Mouse (Mus musculus): ENCODE results near the gene Prr15l. TPM values are rescaled to one million over a fixed set of nuclear protein-coding genes. Genes with fewer than 3 reads are reported as not detected.

Prr15l gene
- polyA plus RNA-seq, 1 experiment from 2014 or later: 55.8 TPM

- Histone ChIP-seq H3K4me2 (replicated peaks; ENCODE audit: low read depth, low read length) (peak overlapping the region; percentile 58), H3K4me3 (ENCODE audit: low read length) (peak overlapping the region; percentile 86), H3K9me3 (ENCODE audit: low read length) (no peaks in the 10 kb centered on the region), H3K4me1 (ENCODE audit: insufficient read depth, low read length) (peaks cover 8% of the 10 kb centered on the region), H3K36me3 (ENCODE audit: insufficient read depth, low read length) (0 out of 2 replicates have a peak, but pooled peaks cover 3% of the 10 kb centered on the region), H3K27ac (ENCODE audit: low read length) (no peak overlapping the region), H3K9ac (replicated peaks; ENCODE audit: low read length) (peak overlapping the region; percentile 66), H3K27me3 (ENCODE audit: insufficient read depth, low read length) (no peaks in the 10 kb centered on the region)
- ATAC-seq (ENCODE audit: low FRiP score, low TSS enrichment): peak; percentile 8
- 29% methylated on average over 12 of the region's 13 CpGs for WGBS
These were observed 11.0 kb upstream of the Prr15l start for GRCm38 (mm10) chr11:96916885-96917396.

DNA sequence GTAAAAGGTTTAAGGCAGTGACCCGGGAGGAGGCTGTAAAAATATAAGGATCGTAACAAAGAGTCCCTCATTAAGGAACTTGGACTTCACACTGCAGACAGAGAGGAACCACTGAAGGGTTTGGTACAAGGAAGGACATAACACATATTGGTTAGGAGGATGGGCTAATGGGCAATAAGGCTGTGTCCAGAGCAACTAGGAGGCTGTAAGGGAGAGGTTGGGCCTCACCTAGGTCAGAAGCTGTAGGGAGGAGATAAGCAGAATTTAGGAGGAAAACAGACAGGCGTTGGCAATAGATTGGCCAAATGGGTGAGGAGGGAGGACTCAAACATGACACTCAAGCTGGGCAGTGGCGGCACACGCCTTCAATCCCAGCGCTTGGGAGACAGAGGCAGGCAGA is 10.5 kb upstream of the Prr15l start:
- no peak for ATAC-seq (ENCODE audit: low FRiP score, low TSS enrichment)
- 0 out of 2 replicates have a peak overlapping the region, but pooled peaks have one; percentile 58 for H3K4me2 ChIP-seq (replicated peaks; ENCODE audit: low read depth, low read length)
- no peaks in the 10 kb centered on the region for H3K27me3 ChIP-seq (ENCODE audit: insufficient read depth, low read length)
- 82% methylated on average over 6 of the region's 6 CpGs for WGBS
- H3K9ac ChIP-seq (replicated peaks; ENCODE audit: low read length): no peak overlapping the region
- peaks cover 8% of the 10 kb centered on the region for H3K4me1 ChIP-seq (ENCODE audit: insufficient read depth, low read length)
- no peaks in the 10 kb centered on the region for H3K36me3 ChIP-seq (ENCODE audit: insufficient read depth, low read length)
- no peak overlapping the region for H3K4me3 ChIP-seq (ENCODE audit: low read length)
- H3K9me3 ChIP-seq (ENCODE audit: low read length): no peaks in the 10 kb centered on the region
- no peak overlapping the region for H3K27ac ChIP-seq (ENCODE audit: low read length)

GRCm38 (mm10) chr11:96919003-96919402 is 8.9 kb upstream of the Prr15l start:
- Histone ChIP-seq H3K4me2 (replicated peaks; ENCODE audit: low read depth, low read length) (no peak overlapping the region), H3K4me3 (ENCODE audit: low read length) (no peak overlapping the region), H3K27me3 (ENCODE audit: insufficient read depth, low read length) (no peaks in the 10 kb centered on the region), H3K36me3 (ENCODE audit: insufficient read depth, low read length) (no peaks in the 10 kb centered on the region), H3K9me3 (ENCODE audit: low read length) (no peaks in the 10 kb centered on the region), H3K27ac (ENCODE audit: low read length) (no peak overlapping the region), H3K9ac (replicated peaks; ENCODE audit: low read length) (0 out of 2 replicates have a peak overlapping the region, but pooled peaks have one; percentile 9), H3K4me1 (ENCODE audit: insufficient read depth, low read length) (peaks cover 8% of the 10 kb centered on the region)
- 49% methylated on average over 6 of the region's 6 CpGs for WGBS
- no peak for ATAC-seq (ENCODE audit: low FRiP score, low TSS enrichment)

GRCm38 (mm10) chr11:96924861-96925260 is 3.0 kb upstream of the Prr15l start:
- Histone ChIP-seq H3K4me1 (ENCODE audit: insufficient read depth, low read length) (peaks cover 6% of the 10 kb centered on the region; the same call in 1 of the 2 replicates), H3K4me3 (ENCODE audit: low read length) (no peak overlapping the region), H3K4me2 (replicated peaks; ENCODE audit: low read depth, low read length) (no peak overlapping the region), H3K9me3 (ENCODE audit: low read length) (no peaks in the 10 kb centered on the region), H3K9ac (replicated peaks; ENCODE audit: low read length) (no peak overlapping the region), H3K36me3 (ENCODE audit: insufficient read depth, low read length) (no peaks in the 10 kb centered on the region), H3K27me3 (ENCODE audit: insufficient read depth, low read length) (no peaks in the 10 kb centered on the region), H3K27ac (ENCODE audit: low read length) (no peak overlapping the region)
- WGBS: 79% methylated on average over 11 of the region's 11 CpGs
- ATAC-seq (ENCODE audit: low FRiP score, low TSS enrichment): no peak

DNA sequence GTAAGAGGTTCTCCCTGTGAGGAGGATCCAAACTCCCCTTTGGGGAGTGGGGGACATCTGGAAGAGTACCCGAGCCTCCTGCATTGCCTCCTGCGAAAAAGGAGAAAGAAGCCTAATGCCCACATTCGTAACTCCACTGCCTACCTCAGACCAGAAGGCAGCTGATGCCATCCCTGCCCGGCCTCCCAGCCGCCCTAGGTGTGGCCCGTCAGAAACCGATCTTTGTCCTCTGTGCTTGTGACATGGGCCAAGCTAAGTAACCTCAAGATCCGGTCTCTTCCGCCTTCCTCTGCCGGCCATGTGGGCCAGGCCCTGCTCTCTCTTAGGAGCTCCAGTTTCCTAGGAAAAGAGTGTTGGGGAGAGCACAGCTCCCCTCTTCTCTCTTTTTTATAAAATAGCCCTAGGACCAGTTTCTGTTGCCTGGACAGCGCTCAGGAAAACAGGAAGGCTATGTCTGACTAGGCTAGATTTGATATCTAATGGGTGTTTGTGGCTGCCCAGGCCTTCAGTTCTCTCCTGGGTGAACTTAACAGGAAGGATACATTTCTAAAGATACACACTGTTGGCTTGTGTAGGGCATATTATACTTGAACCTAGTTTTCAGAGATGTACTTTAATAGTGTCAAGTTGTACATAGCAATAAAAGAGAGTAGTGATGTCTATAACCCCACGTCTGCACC is 2.3 kb upstream of the Prr15l start:
- Histone ChIP-seq H3K4me1 (ENCODE audit: insufficient read depth, low read length) (peaks cover 7% of the 10 kb centered on the region; the same call in 1 of the 2 replicates), H3K9me3 (ENCODE audit: low read length) (no peaks in the 10 kb centered on the region), H3K27me3 (ENCODE audit: insufficient read depth, low read length) (no peaks in the 10 kb centered on the region), H3K4me3 (ENCODE audit: low read length) (no peak overlapping the region), H3K36me3 (ENCODE audit: insufficient read depth, low read length) (no peaks in the 10 kb centered on the region), H3K9ac (replicated peaks; ENCODE audit: low read length) (no peak overlapping the region), H3K4me2 (replicated peaks; ENCODE audit: low read depth, low read length) (no peak overlapping the region), H3K27ac (ENCODE audit: low read length) (no peak overlapping the region)
- 85% methylated on average over 12 of the region's 12 CpGs for WGBS
- no peak for ATAC-seq (ENCODE audit: low FRiP score, low TSS enrichment)

DNA sequence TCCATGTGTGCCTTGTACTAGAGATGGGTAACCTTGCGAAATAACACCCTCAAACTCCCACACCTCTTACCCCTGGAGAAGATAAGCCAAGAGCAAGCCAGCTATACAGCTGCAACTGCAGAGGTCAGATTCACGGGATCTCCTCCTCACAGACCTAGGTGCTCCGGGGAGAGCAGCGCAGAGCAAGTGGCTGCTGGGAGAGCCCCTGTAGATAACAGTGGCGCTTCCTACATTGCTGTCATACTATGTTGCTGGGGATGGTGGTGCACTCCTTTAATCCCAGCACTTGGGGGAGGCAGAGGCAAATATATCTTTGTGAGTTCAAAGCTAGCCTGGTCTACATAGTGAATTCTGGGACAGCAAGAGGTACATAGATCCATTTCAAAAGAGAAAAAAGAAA is 1.3 kb upstream of the Prr15l start:
- Histone ChIP-seq H3K4me2 (replicated peaks; ENCODE audit: low read depth, low read length) (no peak overlapping the region), H3K27me3 (ENCODE audit: insufficient read depth, low read length) (no peaks in the 10 kb centered on the region), H3K27ac (ENCODE audit: low read length) (no peak overlapping the region), H3K4me1 (ENCODE audit: insufficient read depth, low read length) (peaks cover 9% of the 10 kb centered on the region), H3K9ac (replicated peaks; ENCODE audit: low read length) (no peak overlapping the region), H3K4me3 (ENCODE audit: low read length) (no peak overlapping the region), H3K9me3 (ENCODE audit: low read length) (no peaks in the 10 kb centered on the region), H3K36me3 (ENCODE audit: insufficient read depth, low read length) (no peaks in the 10 kb centered on the region)
- 88% methylated on average over 5 of the region's 5 CpGs for WGBS
- ATAC-seq (ENCODE audit: low FRiP score, low TSS enrichment): no peak

DNA sequence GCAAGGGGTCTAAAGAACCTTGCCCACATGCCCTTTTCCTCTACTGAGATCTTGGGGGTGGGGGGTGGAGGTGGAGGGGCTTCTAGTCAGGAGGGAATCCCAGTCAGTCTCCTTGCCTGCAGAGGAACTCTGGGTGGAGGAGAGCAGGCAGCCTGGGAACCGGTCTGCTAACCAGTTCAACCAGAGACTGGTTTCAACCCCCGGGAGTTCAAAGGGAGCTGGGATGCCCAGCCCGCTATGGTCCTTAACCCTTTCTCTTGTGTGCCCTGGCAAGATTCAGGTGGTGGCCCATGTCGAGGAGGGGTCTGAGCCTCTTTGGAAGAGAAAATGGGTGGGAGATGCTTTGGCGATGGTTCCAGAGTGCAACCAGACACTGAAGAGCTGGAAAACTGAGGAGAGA is 787 bp downstream of the Prr15l start:
- H3K4me2 ChIP-seq (replicated peaks; ENCODE audit: low read depth, low read length): peak overlapping the region; percentile 52

GRCm38 (mm10) chr11:96929096-96929765 is 1.3 kb downstream of the Prr15l start:
- H3K4me3 ChIP-seq (ENCODE audit: low read length): peak overlapping the region; percentile 50
- H3K9me3 ChIP-seq (ENCODE audit: low read length): no peaks in the 10 kb centered on the region
- WGBS: 10% methylated on average over 13 of the region's 13 CpGs
- no peaks in the 10 kb centered on the region for H3K27me3 ChIP-seq (ENCODE audit: insufficient read depth, low read length)
- peak overlapping the region; percentile 99 for H3K27ac ChIP-seq (ENCODE audit: low read length)
- H3K4me1 ChIP-seq (ENCODE audit: insufficient read depth, low read length): peaks cover 17% of the 10 kb centered on the region
- H3K36me3 ChIP-seq (ENCODE audit: insufficient read depth, low read length): no peaks in the 10 kb centered on the region
- H3K4me2 ChIP-seq (replicated peaks; ENCODE audit: low read depth, low read length): peak overlapping the region; percentile 52
- H3K9ac ChIP-seq (replicated peaks; ENCODE audit: low read length): peak overlapping the region; percentile 72
- peak; percentile 89 for ATAC-seq (ENCODE audit: low FRiP score, low TSS enrichment)

More for the DNA sequence above, 787 bp downstream of the Prr15l start:
- peak; percentile 78 for ATAC-seq (ENCODE audit: low FRiP score, low TSS enrichment)
- Histone ChIP-seq H3K4me1 (ENCODE audit: insufficient read depth, low read length) (peaks cover 17% of the 10 kb centered on the region), H3K27me3 (ENCODE audit: insufficient read depth, low read length) (no peaks in the 10 kb centered on the region), H3K9me3 (ENCODE audit: low read length) (no peaks in the 10 kb centered on the region), H3K4me3 (ENCODE audit: low read length) (peak overlapping the region; percentile 50), H3K9ac (replicated peaks; ENCODE audit: low read length) (peak overlapping the region; percentile 45), H3K27ac (ENCODE audit: low read length) (peak overlapping the region; percentile 99), H3K36me3 (ENCODE audit: insufficient read depth, low read length) (no peaks in the 10 kb centered on the region)
- WGBS: 1% methylated on average over 5 of the region's 5 CpGs

GRCm38 (mm10) chr11:96929766-96930331 is 1.9 kb downstream of the Prr15l start:
- Histone ChIP-seq H3K36me3 (ENCODE audit: insufficient read depth, low read length) (no peaks in the 10 kb centered on the region), H3K27me3 (ENCODE audit: insufficient read depth, low read length) (no peaks in the 10 kb centered on the region), H3K9ac (replicated peaks; ENCODE audit: low read length) (peak overlapping the region; percentile 72), H3K4me2 (replicated peaks; ENCODE audit: low read depth, low read length) (peak overlapping the region; percentile 52), H3K9me3 (ENCODE audit: low read length) (no peaks in the 10 kb centered on the region), H3K4me1 (ENCODE audit: insufficient read depth, low read length) (peaks cover 22% of the 10 kb centered on the region), H3K27ac (ENCODE audit: low read length) (peak overlapping the region; percentile 99), H3K4me3 (ENCODE audit: low read length) (peak overlapping the region; percentile 50)
- 54% methylated on average over 9 of the region's 9 CpGs for WGBS
- ATAC-seq (ENCODE audit: low FRiP score, low TSS enrichment): peak; percentile 72

Data from kidney, embryonic 16.5 days (tissue).